Mouse (Mus musculus) neutrophil, adult 5-6 weeks (primary cell): ENCODE results near the gene Gm11111. TPM values are rescaled to one million over a fixed set of nuclear protein-coding genes. Genes with fewer than 3 reads are reported as not detected.

ENCODE experiments used
- ATAC-seq: fragments of 151-379, 151-347 bp; 2 replicates; pipeline ENCODE4 v1.8.0; 2017; ENCODE audit warnings: mild to moderate bottlenecking, moderate TSS enrichment; ENCODE audit not compliant: insufficient number of reproducible peaks, poor library complexity, low FRiP score, severe bottlenecking; ENCODE audit errors: extremely low read depth
- total RNA-seq: library from RNA; stranded (forward); fragments of 200-1000 nt; gene quantifications from 2 replicates; pipeline ENCODE4 v1.2.3, GENCODE M21; 2017

Gm11111 gene
- not detected in 2 replicates for total RNA-seq

GRCm38 (mm10) chr5:98552395-98552794, at the start of gene Gm11111:
Gene Gm11111 (plus strand): TSS chr5:98552695.
- no peak for ATAC-seq

- no peak for ATAC-seq
These were observed 36.3 kb upstream of the Gm11111 start for GRCm38 (mm10) chr5:98516214-98516613.

- ATAC-seq: no peak
These were observed 32.4 kb upstream of the Gm11111 start for GRCm38 (mm10) chr5:98520118-98520517.

DNA sequence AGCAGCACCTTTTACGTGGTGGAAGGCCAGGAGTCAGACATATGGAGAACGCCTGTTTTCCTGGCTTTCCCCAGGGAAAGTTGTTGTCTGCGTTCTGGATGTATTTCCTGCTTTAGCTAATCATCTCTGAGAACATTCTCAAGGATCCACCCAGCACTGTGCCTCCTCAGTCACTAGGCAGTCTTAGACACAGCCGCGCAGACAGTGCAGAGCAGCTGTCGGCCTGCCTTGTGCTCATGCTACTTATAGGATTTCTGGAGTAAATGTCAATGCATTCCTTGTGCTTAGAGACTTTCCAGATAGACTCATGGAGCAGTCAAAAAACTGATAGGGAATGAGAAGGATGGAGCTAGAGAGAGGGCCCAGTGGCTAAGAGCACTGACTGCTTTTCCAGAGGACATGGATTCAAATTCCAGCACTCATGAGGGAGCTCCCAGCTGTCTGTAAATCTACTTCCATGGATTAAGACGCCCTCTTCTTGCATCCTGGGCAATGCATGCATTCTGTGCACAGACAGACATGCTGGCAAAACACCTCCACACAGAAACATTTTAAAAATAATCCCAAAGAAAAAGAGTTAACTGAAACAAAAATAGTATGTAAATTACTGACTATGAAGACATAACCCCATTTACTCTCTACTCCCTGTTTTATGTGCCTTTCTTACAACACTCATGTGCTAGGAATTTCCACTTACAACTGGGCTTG, 30.1 kb upstream of the Gm11111 start:
- ATAC-seq: no peak

- ATAC-seq: no peak
These were observed 29.4 kb upstream of the Gm11111 start for GRCm38 (mm10) chr5:98523050-98523449.

GRCm38 (mm10) chr5:98523783-98524182, 28.7 kb upstream of the Gm11111 start:
- ATAC-seq: no peak

GRCm38 (mm10) chr5:98541333-98541732, 11.2 kb upstream of the Gm11111 start:
- ATAC-seq: no peak

DNA sequence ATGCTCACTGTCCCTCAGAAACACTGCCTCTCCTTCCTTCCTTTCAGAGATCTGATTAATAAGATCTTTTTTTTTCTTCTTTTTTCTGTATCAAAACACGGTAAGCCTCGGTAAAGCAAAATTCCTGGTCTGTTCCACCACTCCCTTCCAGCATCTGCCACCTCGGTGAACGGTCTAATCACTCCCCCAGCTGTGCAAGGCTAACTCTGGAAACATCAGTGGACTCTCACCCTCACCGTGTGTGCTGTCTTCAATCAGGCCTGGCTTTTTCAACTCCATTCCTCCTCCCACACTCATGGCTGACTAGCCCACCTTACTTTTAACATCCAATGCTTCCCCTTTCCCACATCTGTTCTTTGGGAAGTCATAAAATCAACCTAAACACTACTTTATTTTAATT, 2.2 kb upstream of the Gm11111 start:
- no peak for ATAC-seq

- no peak for ATAC-seq
These were observed 1.6 kb upstream of the Gm11111 start for GRCm38 (mm10) chr5:98550873-98551272.

DNA sequence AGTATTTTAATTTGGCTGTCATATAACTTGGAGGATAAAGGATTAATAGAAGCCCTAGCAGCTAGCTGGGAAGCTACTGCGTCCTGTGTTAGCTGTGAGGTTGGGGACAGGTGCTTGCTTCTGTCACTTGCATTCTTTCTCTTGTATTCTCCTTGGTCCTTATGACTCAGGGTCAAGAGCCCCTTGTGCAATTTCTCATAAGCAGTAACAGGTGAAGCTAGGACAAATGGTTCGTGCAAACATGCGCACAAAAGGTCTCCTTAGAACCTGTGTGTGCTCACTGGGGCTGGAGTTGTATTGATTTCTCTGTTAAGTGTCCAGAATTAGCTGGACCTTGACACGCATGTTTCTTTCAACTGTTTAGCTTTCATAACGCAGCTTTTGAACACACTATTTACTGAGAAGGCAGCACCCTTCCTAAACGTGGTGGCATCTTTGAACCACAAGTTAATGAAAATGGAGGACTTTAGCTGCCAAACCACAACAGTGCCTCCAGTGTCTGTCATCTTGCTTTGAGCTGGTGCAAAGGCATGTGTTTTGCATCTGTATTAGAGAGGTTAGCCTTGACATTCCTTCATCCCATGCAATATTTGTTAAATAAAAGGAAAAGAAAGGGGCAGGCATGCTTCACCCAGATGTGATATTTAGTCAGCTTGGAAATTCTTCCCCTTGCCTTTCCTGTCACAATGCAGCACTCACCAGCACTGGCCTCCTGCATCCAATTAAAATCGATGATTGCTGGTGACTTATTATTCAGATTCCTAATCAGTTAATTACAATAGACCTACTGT, 511 bp downstream of the Gm11111 start:
- ATAC-seq: no peak

DNA sequence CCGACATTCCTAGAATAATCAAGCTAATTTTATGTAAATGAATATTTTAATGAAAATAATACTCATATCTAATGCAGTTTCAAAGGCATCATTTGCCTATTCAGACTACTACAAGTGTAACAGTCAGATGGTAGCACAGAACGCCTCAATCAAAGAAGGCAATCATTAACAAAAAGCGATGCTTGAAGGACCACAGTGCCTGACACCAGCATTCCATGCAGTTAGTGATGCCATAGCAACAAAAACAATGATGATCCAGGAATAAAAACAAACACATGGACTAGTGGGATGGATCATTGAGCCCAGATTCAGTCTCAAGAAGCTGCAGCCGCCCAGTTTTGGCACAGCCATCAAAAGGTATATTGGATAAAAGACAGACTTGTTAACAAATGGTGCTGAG, 8.8 kb downstream of the Gm11111 start:
- no peak for ATAC-seq

DNA sequence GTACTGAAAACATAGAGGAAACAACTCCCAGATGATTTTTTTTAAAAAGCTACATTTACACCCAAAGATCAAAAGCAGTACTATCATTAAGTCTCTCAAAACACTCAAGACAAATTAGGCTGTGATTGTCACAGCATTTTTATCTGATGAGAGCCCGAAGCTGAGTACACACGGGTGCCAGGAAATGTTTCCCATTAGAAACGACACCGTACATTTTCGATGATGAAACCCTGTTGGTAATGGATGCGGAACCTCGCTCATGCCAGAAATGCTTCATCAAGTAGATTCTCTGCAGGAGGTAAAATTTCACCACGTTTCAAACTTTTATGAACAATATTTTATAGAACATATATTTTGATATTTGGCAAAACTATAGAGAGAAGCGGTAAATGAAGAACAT, 10.3 kb downstream of the Gm11111 start:
- ATAC-seq: no peak

DNA sequence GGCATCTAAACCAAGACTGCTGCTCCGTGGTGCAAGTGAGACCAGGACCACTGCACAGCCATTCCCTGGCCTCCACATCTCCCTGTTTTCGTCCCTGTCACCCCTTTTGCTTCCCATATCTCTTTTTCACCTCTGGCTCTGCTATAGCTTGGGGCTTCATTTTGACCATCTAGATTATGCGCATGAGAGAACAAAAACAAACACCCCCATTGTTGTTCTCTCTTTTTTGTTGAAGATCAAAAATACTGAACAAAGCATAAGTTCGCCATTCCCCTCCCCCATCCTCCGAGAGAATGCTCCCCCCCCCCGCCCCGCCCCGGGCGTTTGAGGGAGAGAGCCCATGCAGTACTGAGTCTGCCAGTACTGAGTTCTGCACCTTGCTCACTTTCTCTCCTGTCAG, 11.3 kb downstream of the Gm11111 start:
- ATAC-seq: no peak

DNA sequence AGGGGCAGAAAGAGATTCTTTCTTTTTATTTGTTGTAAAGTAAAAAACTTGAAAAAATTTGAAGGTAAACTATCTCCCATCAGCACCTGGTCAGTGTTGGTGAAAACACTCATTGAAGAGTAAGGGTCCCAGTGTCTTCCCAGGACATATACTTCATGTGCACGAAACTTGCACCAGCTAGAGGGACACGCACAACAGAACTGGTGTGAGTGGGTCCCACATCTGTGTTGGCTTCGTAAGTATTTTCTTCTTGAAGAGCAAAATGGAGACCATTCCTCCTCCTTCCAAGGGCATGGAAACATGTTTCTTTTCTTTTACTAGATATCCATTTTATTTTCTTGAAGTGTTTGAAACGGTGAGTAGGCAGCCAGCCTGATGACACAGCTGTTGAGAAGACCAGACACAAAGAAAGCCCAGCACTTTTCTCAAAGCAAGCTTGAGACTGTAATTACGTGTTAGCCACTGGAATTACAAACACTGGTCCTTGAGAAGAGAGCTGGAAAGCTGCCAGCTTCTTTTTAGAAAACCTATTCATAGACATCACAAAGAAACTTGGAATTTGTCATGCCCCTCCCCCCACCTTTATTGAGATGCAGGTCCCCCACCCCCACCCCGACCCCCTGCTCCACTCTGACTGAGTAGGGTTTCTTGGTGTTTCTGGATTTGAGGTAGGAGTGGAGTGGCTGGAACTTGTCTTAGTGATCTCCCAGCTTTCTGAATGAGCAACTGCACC, 14.1 kb downstream of the Gm11111 start:
- no peak for ATAC-seq

DNA sequence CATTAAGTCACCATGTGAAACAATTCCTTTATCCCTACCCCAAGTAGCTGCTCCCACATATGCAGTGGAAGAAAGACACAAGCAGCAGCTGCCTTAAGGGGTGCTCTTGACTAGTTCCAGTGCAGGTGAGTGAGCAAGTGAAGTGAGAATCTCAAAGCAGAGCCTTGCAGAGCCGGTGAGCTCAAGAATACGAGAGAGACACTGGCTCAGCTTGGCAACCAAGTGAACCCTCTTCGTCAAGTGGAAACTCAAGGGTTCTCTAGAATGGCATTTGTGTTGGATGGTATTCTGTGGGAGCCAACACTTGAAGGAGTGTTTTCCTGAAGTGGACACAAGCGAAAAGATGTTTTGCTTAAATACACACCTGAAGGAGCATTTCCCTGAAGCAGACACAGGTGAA, 16.0 kb downstream of the Gm11111 start:
- no peak for ATAC-seq

- no peak for ATAC-seq
These were observed 16.6 kb downstream of the Gm11111 start for GRCm38 (mm10) chr5:98569029-98569513.

GRCm38 (mm10) chr5:98572392-98572791, 19.9 kb downstream of the Gm11111 start:
- no peak for ATAC-seq

DNA sequence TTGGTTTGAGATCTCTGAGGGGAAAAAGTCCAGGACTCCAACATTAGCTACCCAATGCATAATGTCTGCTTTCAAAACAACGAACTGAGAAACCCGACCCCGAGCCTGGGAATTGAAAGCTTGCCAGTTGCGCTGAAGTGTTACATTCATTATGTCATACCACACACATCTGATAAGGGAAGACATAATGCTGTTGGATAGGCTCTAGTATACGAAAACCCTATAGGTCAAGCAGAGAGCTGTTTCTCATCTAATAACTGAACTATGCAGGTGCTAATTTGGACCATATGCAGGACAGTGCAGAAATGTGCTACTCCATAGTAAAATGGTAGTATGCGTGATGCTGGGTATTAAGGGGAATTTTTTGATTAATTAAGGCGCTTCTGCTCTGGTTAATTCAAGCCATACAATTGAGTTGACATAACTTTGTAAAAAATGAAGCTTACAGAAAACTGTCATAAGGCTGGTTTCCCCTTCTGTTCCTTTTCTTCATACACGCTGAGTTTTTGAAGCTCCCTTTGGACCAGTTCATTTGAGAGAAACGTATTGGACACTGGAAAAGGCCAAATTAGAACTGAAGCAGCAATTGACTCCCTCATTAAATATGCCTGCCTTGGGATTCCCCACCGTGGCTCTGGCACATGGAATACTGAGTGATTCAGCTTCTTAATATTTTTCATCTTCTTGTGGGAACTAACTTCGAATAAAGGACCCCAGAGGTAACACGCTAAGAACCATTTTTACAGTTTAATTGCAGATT, 22.4 kb downstream of the Gm11111 start:
- no peak for ATAC-seq

DNA sequence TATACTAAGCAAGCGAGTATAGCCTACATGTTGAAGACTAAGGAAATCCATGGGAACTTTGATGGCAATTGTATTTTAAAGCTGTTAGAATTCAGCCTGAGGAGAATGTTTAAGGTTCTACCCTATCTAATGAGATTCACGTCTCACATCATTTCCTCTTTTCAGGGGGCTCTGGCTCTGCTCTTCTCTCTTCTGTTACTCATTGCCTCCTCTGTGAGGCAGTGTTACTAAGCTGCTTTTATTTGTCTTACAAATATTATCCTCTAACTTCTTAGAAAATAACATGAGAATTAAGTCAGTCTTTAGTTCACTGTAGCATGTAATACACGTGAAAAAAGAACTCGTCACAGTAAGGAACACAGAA, 23.0 kb downstream of the Gm11111 start:
- ATAC-seq: no peak
